Mouse (Mus musculus) embryonic facial prominence, embryonic 13.5 days (tissue): ENCODE data around the gene Snai1. TPM values are rescaled to one million over a fixed set of nuclear protein-coding genes. Genes with fewer than 3 reads are reported as not detected.

ENCODE experiments used
- ATAC-seq: fragments of 200-750 bp; cut with Nextera tagmentation; 2 replicates; pipeline ENCODE4 v1.8.0; 2017; ENCODE audit warnings: low read depth; ENCODE audit not compliant: insufficient number of reproducible peaks, insufficient read depth, low FRiP score, low TSS enrichment
- H3K27ac ChIP-seq: fragments of 300-500 bp; sonication (generic); 2 replicates; pipeline ENCODE4 v1.5.1; 2015; ENCODE audit warnings: moderate library complexity, mild to moderate bottlenecking, inconsistent platforms
- H3K27me3 ChIP-seq: fragments of 300-500 bp; sonication (generic); 2 replicates; pipeline ENCODE4 v1.6.1; 2015; ENCODE audit warnings: mild to moderate bottlenecking, inconsistent platforms
- H3K36me3 ChIP-seq: fragments of 300-500 bp; sonication (generic); 2 replicates; pipeline ENCODE4 v1.6.1; 2015; ENCODE audit warnings: mild to moderate bottlenecking, inconsistent platforms
- H3K4me1 ChIP-seq: fragments of 300-500 bp; sonication (generic); 2 replicates; pipeline ENCODE4 v1.6.1; 2015; ENCODE audit warnings: inconsistent platforms
- H3K4me2 ChIP-seq: fragments of 300-500 bp; sonication (generic); 2 replicates; pipeline ENCODE4 v1.6.1; 2015; ENCODE audit warnings: moderate library complexity, mild to moderate bottlenecking, inconsistent platforms
- H3K4me3 ChIP-seq: fragments of 300-500 bp; sonication (generic); 2 replicates; pipeline ENCODE4 v1.5.1; 2015; ENCODE audit warnings: mild to moderate bottlenecking, inconsistent platforms
- H3K9ac ChIP-seq: fragments of 300-500 bp; sonication (generic); 2 replicates; pipeline ENCODE4 v1.6.1; 2015; ENCODE audit warnings: mild to moderate bottlenecking, inconsistent platforms
- H3K9me3 ChIP-seq: fragments of 300-500 bp; sonication (generic); 2 replicates; pipeline ENCODE4 v1.6.1; 2016; ENCODE audit warnings: inconsistent platforms
- WGBS: fragments of 180-500 bp; shearing (Covaris S2); methylation state at CpG from one replicate; pipeline ENCODE4 v1.1.7; 2015; ENCODE audit warnings: mixed read lengths; 5-methylcytosine and 5-hydroxymethylcytosine counted together
- polyA plus RNA-seq: library from polyadenylated mRNA; unstranded; fragments of >200 nt; fragmentation: Nextera tagmentation; extraction: Ambion mirVana; gene quantifications from 2 replicates; pipeline ENCODE4 v1.2.1, GENCODE M21; 2015

The Snai1 gene
- polyA plus RNA-seq, 1 experiment from 2014 or later: 129 TPM

- Histone ChIP-seq H3K4me3 (0 out of 2 replicates have a peak overlapping the region, but pooled peaks have one; percentile 99), H3K4me2 (peak overlapping the region; percentile 92), H3K27ac (no peak overlapping the region), H3K36me3 (peaks cover 39% of the 10 kb centered on the region), H3K9me3 (no peaks in the 10 kb centered on the region), H3K4me1 (peaks cover 26% of the 10 kb centered on the region), H3K27me3 (no peaks in the 10 kb centered on the region), H3K9ac (peak overlapping the region; percentile 49)
- 84% methylated on average over 3 of the region's 3 CpGs for WGBS
- no peak for ATAC-seq
Observed at GRCm38 (mm10) chr2:167505127-167505526, 32.9 kb upstream of the Snai1 start.

- H3K27me3 ChIP-seq: no peaks in the 10 kb centered on the region
- H3K27ac ChIP-seq: no peak overlapping the region
- H3K4me1 ChIP-seq: peaks cover 26% of the 10 kb centered on the region
- H3K4me3 ChIP-seq: no peak overlapping the region
- H3K9ac ChIP-seq: peak overlapping the region; percentile 28; the same call in 1 of the 2 replicates
- ATAC-seq: no peak
- H3K36me3 ChIP-seq: peaks cover 55% of the 10 kb centered on the region
- no peaks in the 10 kb centered on the region for H3K9me3 ChIP-seq
- H3K4me2 ChIP-seq: no peak overlapping the region
- 93% methylated on average over 10 of the region's 10 CpGs for WGBS
Observed at GRCm38 (mm10) chr2:167506546-167507260, 31.3 kb upstream of the Snai1 start.

GRCm38 (mm10) chr2:167507719-167508385, 30.1 kb upstream of the Snai1 start:
- Histone ChIP-seq H3K27me3 (no peaks in the 10 kb centered on the region), H3K9ac (no peak overlapping the region), H3K4me3 (no peak overlapping the region), H3K4me2 (no peak overlapping the region), H3K4me1 (peaks cover 26% of the 10 kb centered on the region), H3K27ac (no peak overlapping the region), H3K9me3 (no peaks in the 10 kb centered on the region), H3K36me3 (peaks cover 66% of the 10 kb centered on the region)
- WGBS: 91% methylated on average over 3 of the region's 3 CpGs
- ATAC-seq: no peak

DNA sequence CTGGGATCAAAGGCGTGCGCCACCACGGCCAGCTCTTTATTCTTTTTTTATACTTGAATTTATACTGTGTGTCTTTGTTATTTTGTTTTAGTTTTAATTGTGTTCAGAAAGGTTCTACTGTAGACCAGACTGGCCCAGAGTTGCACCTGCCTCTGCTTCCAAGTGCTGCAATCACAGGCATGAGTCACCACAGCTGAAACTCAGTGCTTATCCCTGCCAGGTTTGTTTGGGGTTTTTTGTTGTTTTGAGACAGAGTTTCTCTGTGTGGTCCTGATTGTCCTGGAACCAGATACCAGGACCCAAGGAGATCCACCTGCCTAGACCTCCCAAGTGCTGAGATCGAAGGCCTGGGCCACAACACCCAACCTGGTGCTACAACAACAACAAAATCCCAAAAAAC, 29.4 kb upstream of the Snai1 start:
- H3K4me3 ChIP-seq: no peak overlapping the region
- H3K27me3 ChIP-seq: no peaks in the 10 kb centered on the region
- no peak overlapping the region for H3K27ac ChIP-seq
- no peak overlapping the region for H3K4me2 ChIP-seq
- 97% methylated on average over 4 of the region's 4 CpGs for WGBS
- H3K9me3 ChIP-seq: no peaks in the 10 kb centered on the region
- ATAC-seq: no peak
- no peak overlapping the region for H3K9ac ChIP-seq
- peaks cover 26% of the 10 kb centered on the region for H3K4me1 ChIP-seq
- peaks cover 74% of the 10 kb centered on the region for H3K36me3 ChIP-seq

- no peak overlapping the region for H3K9ac ChIP-seq
Observed at GRCm38 (mm10) chr2:167510485-167510884, 27.5 kb upstream of the Snai1 start.

DNA sequence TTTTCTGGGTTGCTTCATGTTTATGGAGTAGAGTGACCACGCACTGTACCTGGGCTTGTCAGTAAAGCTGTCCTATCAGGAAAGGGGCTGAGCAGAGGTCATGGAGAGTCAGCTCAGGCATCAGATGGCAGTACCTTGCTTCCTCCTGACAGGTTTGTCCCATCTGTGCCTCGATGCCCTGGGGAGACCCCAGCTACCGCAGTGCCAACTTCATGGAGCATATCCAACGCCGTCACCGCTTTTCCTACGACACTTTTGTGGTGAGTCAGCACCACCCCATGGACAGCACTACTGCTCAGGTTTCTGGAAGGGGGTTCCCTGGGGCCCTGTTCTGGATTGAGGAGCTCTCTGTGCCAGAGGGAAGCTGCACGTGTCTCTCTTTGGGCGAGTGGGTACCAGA, 25.6 kb upstream of the Snai1 start:
- ATAC-seq: no peak
- H3K27me3 ChIP-seq: no peaks in the 10 kb centered on the region
- no peaks in the 10 kb centered on the region for H3K4me1 ChIP-seq
- H3K9ac ChIP-seq: no peak overlapping the region
- H3K4me3 ChIP-seq: no peak overlapping the region
- peaks cover 98% of the 10 kb centered on the region for H3K36me3 ChIP-seq
- no peak overlapping the region for H3K27ac ChIP-seq
- H3K4me2 ChIP-seq: no peak overlapping the region
- 95% methylated on average over 9 of the region's 9 CpGs for WGBS
- H3K9me3 ChIP-seq: no peaks in the 10 kb centered on the region

More at GRCm38 (mm10) chr2:167510485-167510884, 27.5 kb upstream of the Snai1 start:
- peaks cover 93% of the 10 kb centered on the region for H3K36me3 ChIP-seq
- no peaks in the 10 kb centered on the region for H3K9me3 ChIP-seq
- no peak for ATAC-seq
- no peak overlapping the region for H3K27ac ChIP-seq
- peaks cover 11% of the 10 kb centered on the region for H3K4me1 ChIP-seq
- no peaks in the 10 kb centered on the region for H3K27me3 ChIP-seq
- H3K4me3 ChIP-seq: no peak overlapping the region
- H3K4me2 ChIP-seq: no peak overlapping the region
- 88% methylated on average over 3 of the region's 3 CpGs for WGBS

GRCm38 (mm10) chr2:167512970-167513369, 25.0 kb upstream of the Snai1 start:
- Histone ChIP-seq H3K4me1 (no peaks in the 10 kb centered on the region), H3K4me3 (no peak overlapping the region), H3K27me3 (no peaks in the 10 kb centered on the region), H3K9ac (no peak overlapping the region), H3K4me2 (no peak overlapping the region), H3K36me3 (peaks cover 98% of the 10 kb centered on the region), H3K27ac (no peak overlapping the region), H3K9me3 (no peaks in the 10 kb centered on the region)
- ATAC-seq: no peak
- 94% methylated on average over 5 of the region's 5 CpGs for WGBS

GRCm38 (mm10) chr2:167514641-167515040, 23.4 kb upstream of the Snai1 start:
- WGBS: 96% methylated on average over 4 of the region's 4 CpGs
- H3K4me2 ChIP-seq: no peak overlapping the region
- no peaks in the 10 kb centered on the region for H3K4me1 ChIP-seq
- H3K9me3 ChIP-seq: no peaks in the 10 kb centered on the region
- no peak for ATAC-seq
- H3K9ac ChIP-seq: no peak overlapping the region
- no peaks in the 10 kb centered on the region for H3K27me3 ChIP-seq
- peaks cover 94% of the 10 kb centered on the region for H3K36me3 ChIP-seq
- no peak overlapping the region for H3K4me3 ChIP-seq
- H3K27ac ChIP-seq: no peak overlapping the region

- no peaks in the 10 kb centered on the region for H3K4me1 ChIP-seq
- no peaks in the 10 kb centered on the region for H3K9me3 ChIP-seq
- no peak overlapping the region for H3K9ac ChIP-seq
- no peak overlapping the region for H3K4me2 ChIP-seq
- peaks cover 92% of the 10 kb centered on the region for H3K36me3 ChIP-seq
- H3K27ac ChIP-seq: no peak overlapping the region
- H3K27me3 ChIP-seq: no peaks in the 10 kb centered on the region
- WGBS: 89% methylated on average over 5 of the region's 5 CpGs
- H3K4me3 ChIP-seq: no peak overlapping the region
- ATAC-seq: no peak
Observed at GRCm38 (mm10) chr2:167515688-167516087, 22.3 kb upstream of the Snai1 start.

DNA sequence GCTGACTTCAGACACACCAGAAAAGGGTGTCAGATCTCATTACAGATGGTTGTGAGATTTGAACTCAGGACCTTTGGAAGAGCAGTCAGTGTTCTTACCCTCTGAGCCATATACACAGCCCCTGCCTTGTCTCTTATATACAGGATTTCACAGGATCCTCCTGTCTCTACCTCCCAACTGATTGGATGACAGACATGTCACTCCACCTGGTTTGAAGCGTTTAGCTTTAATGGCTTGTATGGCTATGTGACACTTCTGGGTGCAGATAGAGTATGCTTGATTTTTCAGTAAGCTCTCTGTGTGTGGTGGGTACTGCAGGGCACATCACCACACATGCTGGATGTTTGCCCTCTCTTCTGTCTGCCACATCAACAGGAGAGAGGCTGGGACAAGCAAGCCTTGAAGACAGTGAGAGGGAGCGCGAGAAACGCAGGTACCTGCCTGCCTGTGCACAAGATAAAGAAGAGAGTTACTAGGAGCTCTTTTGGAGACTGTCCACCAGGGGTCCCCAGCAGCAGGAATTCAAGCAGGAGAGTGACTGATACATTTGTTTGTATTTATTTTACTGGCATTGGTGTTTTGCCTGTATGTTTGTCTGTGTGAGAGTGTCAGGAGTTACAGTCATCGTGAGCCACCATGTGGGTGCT, 18.3 kb upstream of the Snai1 start:
- Histone ChIP-seq H3K9ac (no peak overlapping the region), H3K27me3 (no peaks in the 10 kb centered on the region), H3K36me3 (peaks cover 52% of the 10 kb centered on the region), H3K4me2 (no peak overlapping the region), H3K4me3 (no peak overlapping the region), H3K4me1 (no peaks in the 10 kb centered on the region), H3K9me3 (no peaks in the 10 kb centered on the region), H3K27ac (no peak overlapping the region)
- 75% methylated on average over 5 of the region's 5 CpGs for WGBS
- no peak for ATAC-seq

GRCm38 (mm10) chr2:167528278-167528677, 9.7 kb upstream of the Snai1 start:
- Histone ChIP-seq H3K27me3 (no peaks in the 10 kb centered on the region), H3K4me2 (no peak overlapping the region), H3K9me3 (no peaks in the 10 kb centered on the region), H3K4me3 (no peak overlapping the region), H3K36me3 (no peaks in the 10 kb centered on the region), H3K9ac (no peak overlapping the region), H3K4me1 (no peaks in the 10 kb centered on the region), H3K27ac (no peak overlapping the region)
- no peak for ATAC-seq
- WGBS: 12% methylated on average over 4 of the region's 5 CpGs
